Mouse (Mus musculus): ENCODE measurements at regions not wholly inside any gene's neighbourhood (a gene's known extent, or its start where the extent isn't known, plus 50 kb on each side); places are given as distances from the start of the nearest gene placed in this dataset.

GRCm38 (mm10) chr6:135433753-135434152 is 71.4 kb downstream of the Emp1 start:
- TF ChIP-seq BHLHE40 (IDR thresholded peaks at IDR 0.05; ENCODE audit: borderline replicate concordance, low read depth, low read length) (no peak), CTCF (IDR thresholded peaks at IDR 0.05 in 2 of 3, conservative IDR thresholded peaks at IDR 0.05 in 1 of 3; ENCODE audit: control insufficient read depth in 1 of 3, insufficient read depth in 1 of 3, low read depth in 2 of 3, low read length in 3 of 3, poor library complexity in 1 of 3, severe bottlenecking in 1 of 3) (no peak), ZKSCAN1 (IDR thresholded peaks at IDR 0.05; ENCODE audit: low read depth, low read length) (no peak), EP300 (IDR thresholded peaks at IDR 0.05; ENCODE audit: low read depth in 1 of 2, low read length in 2 of 2) (no peak), SMC3 (IDR thresholded peaks at IDR 0.05; ENCODE audit: low read depth, low read length) (no peak), MAFK (IDR thresholded peaks at IDR 0.05; ENCODE audit: borderline replicate concordance, low read depth, low read length) (no peak), GATA1 (IDR thresholded peaks at IDR 0.05; ENCODE audit: low read depth, low read length) (no peak), USF1 (IDR thresholded peaks at IDR 0.05; ENCODE audit: low read depth, low read length) (no peak), MEF2A (IDR thresholded peaks at IDR 0.05; ENCODE audit: extremely low read depth, insufficient replicate concordance, low read depth, low read length, poor library complexity, severe bottlenecking) (no peak), POLR2A (IDR thresholded peaks at IDR 0.05; ENCODE audit: control insufficient read depth in 1 of 2, insufficient read depth in 1 of 2, low read depth in 1 of 2, low read length in 2 of 2, poor library complexity in 1 of 2) (no peak)

Measured in MEL (cell line).